Mouse (Mus musculus): ENCODE measurements around the gene Hsd3b6.
"Not testable (repeated sequence)": the region's sequence is repeated elsewhere in the genome, so short reads cannot be mapped to it uniquely, and the experiment has no call there.

The Hsd3b6 gene

DNA sequence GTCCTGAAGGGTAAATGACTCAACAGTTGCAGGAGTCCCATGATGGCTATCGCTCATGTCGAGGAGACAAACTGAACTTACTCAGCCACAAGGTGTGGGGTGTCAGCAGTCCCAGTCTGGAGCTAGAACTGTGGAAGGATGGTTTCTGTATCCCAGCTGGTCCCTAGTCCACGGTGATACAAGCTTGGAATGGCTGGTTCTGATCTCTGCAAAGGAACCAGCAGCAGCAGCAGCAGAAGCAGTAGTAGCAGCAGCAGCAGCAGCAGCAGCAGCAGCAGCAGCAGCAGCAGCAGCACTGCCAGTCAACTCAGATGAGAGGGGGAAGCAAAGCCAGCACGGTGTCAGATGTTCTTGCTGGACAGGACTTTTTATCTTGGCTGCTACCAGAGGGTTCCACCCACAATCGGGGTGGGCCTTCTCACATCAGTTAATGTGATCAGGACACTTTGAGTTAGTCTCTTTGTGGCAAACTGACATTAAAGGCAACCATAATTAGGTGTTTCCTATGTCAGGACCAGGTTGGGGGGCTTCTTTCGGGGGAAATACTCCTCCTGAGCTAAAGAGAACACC is at the start of gene Hsd3b6:
Gene Hsd3b6, minus strand, starts transcription at position 343 of the 570 bp plus-strand sequence.
- DNase-seq (ENCODE audit: low spot score in 2 of 2) = no peak

DNA sequence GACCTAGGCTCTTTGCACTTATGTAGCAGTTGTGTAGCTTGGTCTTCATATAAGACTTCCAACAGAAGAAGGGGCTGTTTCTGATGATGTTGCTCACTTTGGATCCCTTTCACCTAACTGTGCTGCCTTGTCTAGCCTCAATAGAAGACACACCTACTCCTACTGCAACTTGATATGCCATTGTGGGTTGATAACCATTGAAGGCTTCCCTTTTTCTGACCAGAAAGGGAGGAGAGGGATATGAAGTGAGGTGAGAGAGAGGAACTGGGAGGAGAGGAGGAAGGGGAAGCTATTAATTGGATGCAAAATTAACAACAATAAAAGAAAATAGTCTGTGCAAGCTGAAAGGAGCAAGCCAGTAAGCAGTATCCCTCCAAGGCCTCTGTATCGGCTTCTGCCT is 48.6 kb upstream of the Hsd3b6 start:
- DNase-seq (ENCODE audit: low spot score in 2 of 2) = no peak

DNA sequence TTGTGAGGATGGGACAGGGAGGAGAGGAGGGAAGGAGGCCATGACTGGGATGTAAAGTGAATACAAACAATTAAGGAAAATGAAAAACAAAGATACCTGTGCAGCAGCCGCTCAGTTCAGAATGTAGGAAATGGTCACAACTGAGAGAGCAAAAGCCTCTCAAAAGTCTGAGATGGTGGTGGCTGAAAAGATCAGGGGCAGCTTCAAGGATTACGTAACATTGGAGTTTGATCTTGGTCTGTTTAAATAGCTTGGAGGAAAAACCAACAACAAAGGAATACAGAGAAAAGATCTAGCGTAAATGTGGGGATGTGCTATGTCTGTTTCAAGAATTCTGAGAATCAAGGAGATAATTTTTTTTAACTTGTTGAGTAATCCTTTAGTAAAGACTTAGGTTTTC is 45.3 kb upstream of the Hsd3b6 start, which contains the start of gene Hsd3b1:
Gene Hsd3b1, minus strand, starts transcription at position 219 of the 400 bp plus-strand sequence.
- DNase-seq (ENCODE audit: low spot score in 2 of 2) = no peak

DNA sequence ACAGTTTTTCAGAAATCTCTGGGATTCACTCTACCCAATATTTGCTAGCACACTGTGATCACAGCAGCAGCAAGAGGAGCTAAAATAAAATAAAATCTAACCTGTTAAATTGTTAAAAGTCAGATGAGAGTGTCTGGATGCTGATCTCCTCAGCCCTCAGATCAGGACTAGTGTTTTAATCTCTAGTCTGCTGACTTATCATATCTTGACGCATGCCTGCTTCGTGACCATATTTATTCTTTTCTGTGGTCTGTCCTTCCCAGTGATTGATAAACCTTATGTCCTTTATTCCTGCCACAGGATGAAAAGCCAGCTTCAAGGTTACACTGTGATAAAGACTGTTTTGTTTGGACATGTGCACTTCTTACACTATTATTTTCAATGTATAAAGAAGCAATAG is 43.8 kb upstream of the Hsd3b6 start:
- no peak for DNase-seq (ENCODE audit: low spot score in 2 of 2)

DNA sequence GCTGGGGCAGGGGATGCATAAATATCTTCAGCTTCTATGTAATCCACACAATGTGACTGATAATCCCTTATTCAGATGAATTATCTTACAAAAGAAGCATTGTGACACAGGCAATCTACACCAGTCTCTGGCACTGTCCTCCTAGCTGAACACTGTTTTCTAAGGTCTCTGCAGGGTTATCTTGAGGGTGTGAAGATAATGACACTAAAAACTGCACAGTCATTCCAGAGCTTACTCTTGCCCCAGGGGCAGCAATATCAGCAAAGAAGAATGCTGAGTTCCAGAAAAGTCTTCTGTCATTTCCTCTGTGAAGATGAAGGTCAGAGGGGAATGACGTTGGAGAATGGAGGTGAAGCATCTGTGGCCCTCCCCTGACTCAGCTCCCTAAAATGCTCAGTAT is 42.6 kb upstream of the Hsd3b6 start:
- no peak for DNase-seq (ENCODE audit: low spot score in 2 of 2)

DNA sequence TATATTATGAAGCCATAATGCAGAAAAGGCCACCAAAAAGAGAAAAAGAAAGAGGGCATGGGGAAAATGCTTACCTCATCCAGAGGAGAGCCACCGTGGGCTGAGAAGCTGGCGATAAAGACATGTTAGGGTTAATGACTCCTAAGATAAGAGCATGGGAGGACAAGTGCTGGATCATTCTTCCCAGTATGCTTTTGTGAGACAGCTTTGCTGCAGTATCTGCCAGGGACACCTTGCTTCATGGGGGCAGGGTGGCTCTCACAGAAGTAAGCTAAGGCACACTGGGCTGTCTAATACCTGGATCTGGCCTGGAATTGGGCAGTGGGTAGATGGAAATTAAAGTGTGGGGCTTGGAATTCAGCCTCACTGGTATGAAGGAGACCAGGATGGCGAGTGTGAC is 40.9 kb upstream of the Hsd3b6 start:
- DNase-seq (ENCODE audit: low spot score in 2 of 2) = no peak

DNA sequence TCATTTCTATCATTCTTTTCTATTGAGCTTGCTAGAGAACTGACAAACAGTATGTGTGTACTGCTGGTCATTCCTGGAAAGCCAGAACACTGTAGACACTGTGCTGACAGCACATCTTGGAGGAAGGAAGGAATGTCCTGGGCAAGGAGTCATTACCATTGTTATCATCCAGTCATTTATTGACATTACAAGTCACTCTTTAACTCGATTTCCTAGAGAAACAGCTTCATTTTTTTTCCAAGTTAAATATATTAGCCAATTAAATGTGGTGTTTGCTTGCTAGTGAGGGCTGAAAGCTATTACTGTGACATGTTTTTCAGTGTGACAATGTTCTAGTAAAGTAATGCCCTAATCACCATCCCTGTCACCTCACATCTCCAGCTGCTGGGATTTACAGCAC is 39.4 kb upstream of the Hsd3b6 start:
- no peak for DNase-seq (ENCODE audit: low spot score in 2 of 2)

DNA sequence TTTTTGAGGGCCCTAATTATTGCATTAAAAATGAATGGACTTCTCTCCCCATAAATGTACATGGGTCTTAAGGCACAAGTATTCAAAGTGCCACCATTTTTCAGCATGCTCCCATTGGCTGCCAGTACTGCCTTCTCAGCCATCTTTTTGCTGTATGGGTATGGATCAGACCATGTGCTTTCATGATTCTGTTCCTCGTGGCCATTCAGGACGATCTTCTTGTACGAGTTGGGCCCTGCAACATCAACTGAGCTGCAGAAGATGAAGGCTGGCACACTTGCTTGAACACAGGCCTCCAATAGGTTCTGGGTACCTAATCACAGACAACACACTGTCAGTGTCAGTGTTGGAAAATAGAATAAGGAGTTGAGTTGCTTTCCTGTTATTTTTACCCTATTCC is 38.8 kb upstream of the Hsd3b6 start:
- no peak for DNase-seq (ENCODE audit: low spot score in 2 of 2)

DNA sequence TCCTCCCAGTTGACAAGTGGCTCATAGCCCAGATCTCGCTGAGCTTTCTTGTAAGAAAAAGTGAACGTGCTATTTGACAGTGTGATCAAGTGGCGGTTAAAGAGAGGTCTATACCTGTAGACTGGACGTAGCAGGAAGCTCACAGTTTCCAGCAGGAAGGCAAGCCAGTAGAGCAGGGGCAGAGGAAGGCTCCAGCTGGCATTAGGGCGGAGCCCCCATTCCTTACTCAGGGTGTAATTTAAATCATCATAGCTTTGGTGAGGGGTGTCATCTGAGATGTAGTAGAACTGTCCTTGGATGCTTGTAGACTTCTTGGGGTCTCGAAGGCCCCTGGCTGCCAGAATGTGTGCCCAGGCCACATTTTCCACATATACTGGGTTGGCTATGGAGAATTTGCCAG is 38.4 kb upstream of the Hsd3b6 start:
- DNase-seq (ENCODE audit: low spot score in 2 of 2) = no peak

DNA sequence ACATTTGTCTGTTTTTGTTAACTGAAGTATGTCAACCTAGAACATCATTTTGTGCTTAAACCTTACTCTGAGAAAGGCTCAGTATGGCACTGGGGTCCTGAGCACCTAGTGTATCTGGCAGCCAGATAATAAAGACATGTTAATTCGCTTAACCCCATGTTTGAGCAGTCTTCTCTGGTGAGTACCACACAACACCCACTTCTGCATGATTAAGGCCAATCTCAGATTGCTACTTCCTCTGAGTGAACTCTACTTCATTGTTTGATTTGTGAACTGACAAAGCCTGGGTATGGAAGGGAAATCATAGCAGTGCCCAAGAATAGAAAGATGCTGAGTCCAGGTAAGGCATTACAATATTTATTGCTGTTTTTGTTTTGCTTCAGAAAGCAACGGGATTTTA is 37.6 kb upstream of the Hsd3b6 start:
- no peak for DNase-seq (ENCODE audit: low spot score in 2 of 2)

DNA sequence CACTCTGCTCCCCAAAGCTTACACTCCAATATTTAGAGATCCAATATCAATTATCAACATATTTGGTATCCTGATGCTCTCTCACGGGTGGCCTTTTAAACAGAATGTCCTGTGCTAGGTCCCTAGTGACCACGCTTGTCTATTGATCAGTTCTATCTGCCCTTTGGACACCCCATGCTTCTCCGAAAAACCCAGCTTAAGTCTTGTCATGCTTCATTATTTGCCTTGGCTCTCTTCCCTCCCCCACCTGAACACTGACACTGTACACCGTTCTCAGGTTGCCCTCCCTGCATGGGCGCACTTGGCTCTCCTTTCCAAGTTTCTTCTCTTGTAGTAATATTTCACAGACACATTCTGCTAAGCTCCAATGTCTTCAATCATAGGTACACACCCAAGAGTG is 36.0 kb upstream of the Hsd3b6 start:
- DNase-seq (ENCODE audit: low spot score in 2 of 2) = no peak

DNA sequence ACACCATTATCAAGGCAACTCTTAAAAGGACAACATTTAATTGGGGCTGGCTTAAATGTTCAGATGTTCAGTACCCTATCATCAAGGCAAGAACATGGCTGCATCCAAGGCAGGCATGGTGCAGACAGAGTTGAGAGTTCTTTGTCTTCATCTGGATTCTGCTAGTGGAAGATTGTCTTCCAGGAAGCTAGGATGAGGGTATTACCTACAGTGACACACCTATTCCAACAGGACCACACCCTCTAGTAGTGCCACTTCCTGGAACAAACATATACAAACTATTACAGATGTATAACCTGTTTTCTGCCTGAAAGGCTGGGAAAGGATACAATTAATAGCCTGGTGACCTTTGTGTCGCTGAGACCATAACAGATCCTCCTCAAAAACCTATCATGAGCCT is 34.7 kb upstream of the Hsd3b6 start:
- no peak for DNase-seq (ENCODE audit: low spot score in 2 of 2)

DNA sequence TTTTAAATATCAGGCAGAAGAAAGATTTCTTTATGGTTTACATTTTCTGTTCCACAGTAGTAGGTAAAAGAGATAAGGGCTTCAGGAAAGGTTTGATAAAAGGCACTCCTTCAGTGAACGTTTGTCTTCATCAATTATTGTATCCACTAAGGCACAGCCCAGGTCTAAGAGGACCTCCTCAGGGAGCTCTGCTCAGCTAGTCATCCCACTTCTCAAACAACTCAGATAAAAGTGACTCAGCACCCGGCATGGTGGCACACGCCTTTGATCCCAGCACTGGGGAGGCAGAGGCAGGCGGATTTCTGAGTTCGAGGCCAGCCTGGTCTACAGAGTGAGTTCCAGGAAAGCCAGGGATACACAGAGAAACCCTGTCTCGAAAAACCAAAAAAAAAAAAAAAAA is 1.6 kb downstream of the Hsd3b6 start:
- DNase-seq (ENCODE audit: low spot score in 2 of 2) = not testable (repeated sequence)

DNA sequence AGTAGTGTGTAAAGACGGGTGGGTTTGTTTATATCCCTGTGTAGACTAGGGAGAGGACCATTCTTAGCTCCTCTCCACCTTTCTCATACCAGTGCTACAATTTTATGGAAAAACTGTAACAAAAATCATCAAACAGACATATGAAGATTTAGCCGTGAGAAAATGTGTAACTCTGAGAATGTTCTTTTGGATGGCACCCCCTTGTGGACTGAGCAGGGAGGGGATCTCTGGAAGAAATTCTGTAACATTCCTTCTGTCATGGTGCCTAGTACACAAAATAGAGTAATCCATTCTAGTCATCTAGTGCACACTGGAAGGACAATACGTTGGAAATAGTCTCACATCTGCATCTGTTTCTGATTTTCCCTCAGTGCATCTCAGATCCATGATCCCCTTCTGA is 9.2 kb downstream of the Hsd3b6 start:
- not testable (repeated sequence) for DNase-seq (ENCODE audit: low spot score in 2 of 2)

DNA sequence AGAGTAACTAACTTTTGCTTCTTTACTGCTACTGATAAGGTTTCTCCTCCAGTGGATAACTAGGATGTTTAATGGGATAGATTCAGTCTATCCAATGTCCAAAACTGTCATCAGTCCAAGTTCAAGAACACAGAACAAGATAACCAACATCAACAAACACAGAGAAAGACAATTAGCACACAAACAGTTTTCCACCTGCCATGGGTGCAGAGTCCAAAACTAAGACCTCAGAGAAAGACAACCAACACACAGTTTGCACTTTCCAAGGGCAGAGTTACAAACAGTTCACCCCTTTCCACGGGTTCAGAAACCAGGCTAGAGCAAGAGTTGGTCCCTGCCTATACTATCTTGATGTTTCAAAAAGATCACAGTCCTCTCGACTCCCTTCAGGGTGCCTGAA is 27.7 kb downstream of the Hsd3b6 start:
- no peak for DNase-seq (ENCODE audit: low spot score in 2 of 2)

DNA sequence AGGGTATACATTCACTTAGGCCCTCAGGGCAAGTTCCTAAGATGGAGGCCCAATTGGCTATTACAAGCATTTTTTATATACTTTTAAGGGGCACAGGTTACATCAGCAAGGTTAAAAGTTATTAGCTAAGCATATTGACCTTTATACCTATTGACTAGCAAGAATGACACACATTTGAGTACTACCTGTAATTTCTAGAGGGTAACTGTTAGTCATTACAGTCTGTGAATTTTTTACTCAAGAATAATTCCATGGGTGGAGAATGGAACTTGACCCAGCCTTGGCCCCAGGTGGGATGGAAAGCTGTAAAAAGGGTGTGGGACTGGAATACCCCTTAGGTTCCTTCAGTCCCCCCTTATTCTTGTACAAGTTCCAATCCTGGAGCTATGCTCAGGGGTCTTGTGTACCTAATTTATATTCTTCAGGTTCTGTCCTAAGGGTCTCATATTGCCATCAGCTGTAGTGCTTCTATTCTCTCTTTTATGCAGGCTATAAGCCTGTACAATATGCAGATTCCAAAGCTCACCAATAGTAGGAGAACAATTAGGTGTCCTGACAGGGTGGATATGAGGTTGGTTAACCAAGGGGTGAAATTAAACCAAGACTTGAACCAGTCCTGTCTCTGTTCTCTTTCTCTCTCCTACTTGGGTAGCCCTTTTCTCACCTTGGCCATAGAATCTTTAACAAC is 31.9 kb downstream of the Hsd3b6 start:
- no peak for DNase-seq (ENCODE audit: low spot score in 2 of 2)

DNA sequence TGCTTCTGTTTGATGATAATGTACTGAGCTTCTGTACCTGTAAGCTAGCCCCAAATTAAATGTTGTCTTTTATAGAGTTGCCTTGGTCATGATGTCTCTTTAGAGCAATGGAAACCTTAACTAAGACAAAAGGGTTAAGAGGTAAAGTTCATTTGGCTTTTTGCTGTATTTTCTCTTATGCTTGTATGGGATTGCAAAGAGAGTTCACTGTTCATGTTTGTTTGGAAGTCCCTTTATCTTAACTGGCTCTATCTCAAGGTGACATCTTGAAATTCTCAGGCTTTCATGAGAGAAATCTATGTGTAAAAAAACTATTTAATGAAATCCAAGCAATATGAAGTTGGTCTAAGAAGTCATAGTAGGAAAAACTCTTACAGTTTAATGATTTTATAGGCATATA is 33.3 kb downstream of the Hsd3b6 start:
- no peak for DNase-seq (ENCODE audit: low spot score in 2 of 2)

DNA sequence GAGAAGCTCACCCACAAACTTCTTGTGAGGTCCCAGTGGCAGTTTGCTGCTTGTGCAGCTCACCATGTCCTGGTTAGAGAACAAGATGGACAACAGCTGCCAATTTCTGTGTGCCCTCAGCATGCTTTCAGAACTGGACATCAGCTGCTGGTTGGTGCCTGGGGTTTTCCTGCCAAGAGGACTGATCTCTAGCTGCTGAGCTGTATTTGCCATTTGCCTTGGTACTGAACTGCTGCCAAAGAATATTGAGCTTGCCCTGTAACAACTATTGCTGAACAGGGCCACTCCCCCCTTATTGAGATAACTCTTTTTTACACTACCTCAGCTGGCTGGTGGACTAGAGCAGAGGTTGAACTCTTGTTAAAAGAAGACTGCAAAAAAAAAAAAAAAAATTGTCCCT is 50.1 kb downstream of the Hsd3b6 start:
- DNase-seq (ENCODE audit: low spot score in 2 of 2) = no peak

DNA sequence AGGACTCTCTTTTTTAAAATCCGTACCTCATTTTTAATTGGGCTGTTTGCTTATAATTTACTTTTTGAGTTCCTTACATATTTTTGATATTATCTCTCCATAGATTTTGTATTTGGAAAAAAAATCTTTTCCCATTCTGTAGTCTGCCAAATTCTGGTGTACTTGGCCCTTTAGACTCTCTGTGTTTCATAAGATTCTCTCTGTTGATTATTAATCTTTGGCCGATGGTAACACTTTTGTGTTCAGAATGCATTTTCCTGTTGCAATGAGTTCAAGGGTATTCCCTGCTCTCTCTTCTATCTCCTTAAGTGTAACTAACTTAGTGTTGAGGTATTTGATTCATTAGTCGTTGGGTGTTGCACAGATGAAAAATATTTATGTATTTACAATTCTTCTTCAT is 57.4 kb downstream of the Hsd3b6 start:
- DNase-seq (ENCODE audit: low spot score in 2 of 2) = no peak
